Mouse (Mus musculus): ENCODE results near the gene Hist2h3b. TPM values are rescaled to one million over a fixed set of nuclear protein-coding genes. Genes with fewer than 3 reads are reported as not detected.
"Not testable (repeated sequence)": the region's sequence is repeated elsewhere in the genome, so short reads cannot be mapped to it uniquely, and the experiment has no call there.

The Hist2h3b gene
- total RNA-seq, 2 experiments from 2014 or later: 125 to 254 TPM

- intact Hi-C loops (cut with DNase I): loop anchor here (2.0 kb wide), 1 partner anchor 15 kb away; no protein-coding TSS in a partner anchor
- DNase-seq: no peak
Measured at GRCm38 (mm10) chr3:96237904-96238511, 30.4 kb upstream of the Hist2h3b start.

DNA sequence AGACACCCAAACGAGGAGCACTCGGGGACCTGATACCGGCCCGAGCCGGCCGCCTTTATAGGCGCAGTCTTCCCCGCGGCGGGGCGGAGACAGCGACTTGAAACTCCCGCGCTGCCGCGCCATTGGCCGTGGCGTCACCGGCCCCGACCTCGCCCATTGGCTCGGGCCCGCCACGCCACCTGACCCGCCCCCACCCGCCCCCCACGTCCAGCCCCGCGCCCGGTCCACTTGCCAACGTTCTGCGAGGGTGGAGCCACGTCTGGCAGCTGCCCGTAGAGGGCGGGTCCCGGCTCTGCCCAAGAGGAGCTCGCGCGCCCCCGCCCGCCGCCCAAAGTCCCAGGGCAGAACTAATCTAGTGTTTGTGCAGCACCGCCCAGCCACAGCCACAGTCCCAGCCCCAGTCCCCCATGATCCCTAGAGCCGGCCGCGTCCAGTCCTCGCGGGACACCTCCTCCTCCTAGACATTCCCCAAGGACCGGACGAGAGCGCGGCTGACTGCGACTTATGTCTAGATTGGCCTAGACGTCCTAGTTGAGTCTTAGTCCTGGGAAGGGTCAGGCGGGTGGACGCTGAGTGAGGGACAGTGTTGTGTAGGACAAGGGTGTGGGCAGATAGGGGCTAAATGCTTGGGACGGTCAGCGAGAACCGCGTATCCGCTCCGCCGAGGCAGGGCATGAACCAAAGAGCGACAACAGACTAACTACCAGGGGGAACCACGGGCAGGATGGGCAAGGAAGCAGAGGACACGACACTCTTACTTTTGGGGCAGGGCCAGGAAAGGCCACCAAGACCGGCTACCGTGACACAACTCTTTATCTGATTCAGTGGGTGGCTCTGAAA, 29.3 kb upstream of the Hist2h3b start, which contains the start of gene Hist2h3c2:
Hist2h3c2 (minus strand) TSS at position 174 of the 840 bp plus-strand sequence.
- peak; percentile 42 to 44 for DNase-seq
- intact Hi-C loops (cut with DNase I): not testable (repeated sequence)

DNA sequence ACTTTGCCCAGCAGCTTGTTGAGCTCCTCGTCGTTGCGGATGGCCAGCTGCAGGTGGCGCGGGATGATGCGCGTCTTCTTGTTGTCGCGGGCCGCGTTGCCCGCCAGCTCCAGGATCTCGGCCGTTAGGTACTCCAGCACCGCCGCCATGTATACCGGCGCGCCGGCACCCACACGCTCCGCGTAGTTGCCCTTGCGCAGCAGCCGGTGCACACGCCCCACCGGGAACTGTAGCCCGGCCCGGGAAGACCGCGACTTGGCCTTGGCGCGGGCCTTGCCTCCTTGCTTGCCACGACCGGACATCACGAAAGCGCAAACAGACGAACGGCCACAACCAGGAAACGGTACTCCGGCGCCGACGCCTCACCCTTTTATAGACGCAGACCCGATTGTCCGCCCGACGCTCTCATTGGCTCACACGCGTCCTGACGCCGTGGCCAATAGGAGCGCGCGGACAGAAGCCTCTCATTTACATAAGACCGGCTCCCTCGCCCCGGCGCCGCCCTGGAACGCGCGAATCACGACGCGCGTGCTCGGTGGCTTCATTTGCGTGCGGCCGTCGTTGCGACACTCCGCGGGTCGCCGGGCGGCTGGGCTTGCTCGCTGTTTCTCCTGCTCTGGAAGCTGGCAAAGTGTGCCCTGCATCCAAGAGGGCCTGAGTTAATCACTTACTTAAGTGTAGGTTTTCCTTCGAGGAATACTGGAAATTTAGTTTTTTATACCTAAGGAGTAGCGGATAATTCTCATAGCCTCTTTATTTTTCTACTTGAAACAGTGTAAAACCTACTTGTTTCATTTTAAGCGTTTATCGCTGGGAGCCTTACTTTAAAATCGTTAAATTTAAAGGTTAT, 28.3 kb upstream of the Hist2h3b start, which contains the start of gene Hist2h2aa2:
Hist2h2aa2 (minus strand) TSS at position 328 of the 850 bp plus-strand sequence.
- intact Hi-C loops (cut with DNase I): not testable (repeated sequence)
- peak; percentile 92 to 95 for DNase-seq

- DNase-seq: no peak
- intact Hi-C loops (cut with DNase I): no loop called here
Measured at GRCm38 (mm10) chr3:96240799-96241197, 27.7 kb upstream of the Hist2h3b start.

- intact Hi-C loops (cut with DNase I): no loop called here
- DNase-seq: no peak
Measured at GRCm38 (mm10) chr3:96243921-96244572, 24.4 kb upstream of the Hist2h3b start.

- intact Hi-C loops (cut with DNase I): not testable (repeated sequence)
- peak; percentile 83 to 85 for DNase-seq
Measured at GRCm38 (mm10) chr3:96245003-96245886, 23.2 kb upstream of the Hist2h3b start, which contains the start of gene Hist2h2aa1. Gene Hist2h2aa1 (plus strand): TSS chr3:96245497.

DNA sequence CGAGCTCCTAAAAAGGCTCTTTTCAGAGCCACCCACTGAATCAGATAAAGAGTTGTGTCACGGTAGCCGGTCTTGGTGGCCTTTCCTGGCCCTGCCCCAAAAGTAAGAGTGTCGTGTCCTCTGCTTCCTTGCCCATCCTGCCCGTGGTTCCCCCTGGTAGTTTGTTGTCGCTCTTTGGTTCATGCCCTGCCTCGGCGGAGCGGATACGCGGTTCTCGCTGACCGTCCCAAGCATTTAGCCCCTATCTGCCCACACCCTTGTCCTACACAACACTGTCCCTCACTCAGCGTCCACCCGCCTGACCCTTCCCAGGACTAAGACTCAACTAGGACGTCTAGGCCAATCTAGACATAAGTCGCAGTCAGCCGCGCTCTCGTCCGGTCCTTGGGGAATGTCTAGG, 22.4 kb upstream of the Hist2h3b start:
- not testable (repeated sequence) for DNase-seq
- intact Hi-C loops (cut with DNase I): loop anchor here (2.0 kb wide), 1 partner anchor 17 kb away; the partner anchor contains the start of gene Hist2h4

GRCm38 (mm10) chr3:96246427-96246856, 22.0 kb upstream of the Hist2h3b start, which contains the start of gene Hist2h3c1:
Gene Hist2h3c1 (plus strand): TSS chr3:96246685.
- DNase-seq: not testable (repeated sequence)
- intact Hi-C loops (cut with DNase I): loop anchor here (2.0 kb wide), 1 partner anchor 16 kb away; the partner anchor contains the start of gene Hist2h4

DNA sequence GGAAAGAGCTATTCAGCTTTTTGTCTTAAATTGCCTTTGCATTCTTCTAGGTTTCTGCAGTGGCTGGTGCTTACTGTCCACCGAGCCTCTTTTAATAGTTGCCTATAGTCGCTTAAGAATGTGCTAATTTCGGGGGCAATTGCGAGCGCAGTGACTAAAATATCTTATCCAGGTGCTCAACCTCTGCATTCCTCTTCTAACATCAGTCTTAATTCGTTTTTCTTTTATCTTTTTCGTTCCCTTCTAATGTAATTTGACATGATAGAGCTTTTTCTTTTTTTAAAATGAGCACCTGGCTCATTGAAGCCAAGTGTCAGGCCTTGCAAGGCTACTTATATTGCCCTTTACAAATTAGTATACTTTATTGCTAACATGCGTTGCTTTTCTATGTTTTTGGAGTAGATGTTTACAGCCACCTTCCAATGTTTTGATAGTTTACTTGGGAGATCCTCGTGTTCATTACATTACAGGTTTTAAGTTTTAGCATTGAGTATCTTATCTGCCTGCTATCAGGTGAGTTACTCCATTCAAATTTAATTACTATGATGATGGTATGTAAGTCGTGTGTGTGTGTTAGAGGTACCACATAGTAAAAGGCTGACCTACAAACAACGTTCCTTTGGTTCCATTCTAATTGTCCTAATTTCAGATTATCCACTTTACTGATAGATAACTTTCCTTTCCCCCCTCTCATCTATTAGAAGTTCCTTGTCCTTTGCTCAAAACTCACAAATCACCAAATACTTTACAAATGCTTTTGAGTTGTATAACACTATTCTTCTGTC, 20.9 kb upstream of the Hist2h3b start:
- DNase-seq: no peak
- intact Hi-C loops (cut with DNase I): loop anchor here (2.0 kb wide), 1 partner anchor 15 kb away; the partner anchor contains the start of gene Hist2h4

- no peak for DNase-seq
- intact Hi-C loops (cut with DNase I): no loop called here
Measured at GRCm38 (mm10) chr3:96248141-96249033, 20.1 kb upstream of the Hist2h3b start.

DNA sequence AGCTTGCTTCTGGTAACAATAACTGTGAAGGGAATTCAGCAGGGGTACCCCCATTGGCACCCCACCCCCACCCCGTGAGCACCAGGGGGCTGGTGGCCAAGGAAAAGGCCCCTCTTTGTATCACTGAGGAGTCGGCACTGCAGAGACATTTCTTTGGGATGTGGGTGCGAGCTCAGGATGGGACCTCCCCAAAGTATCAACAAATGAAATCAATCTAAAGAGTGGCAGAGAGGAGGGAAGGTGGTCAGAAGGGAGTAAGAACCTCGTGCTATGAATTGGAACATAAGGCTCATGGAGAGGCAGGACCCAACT, 19.5 kb upstream of the Hist2h3b start:
- intact Hi-C loops (cut with DNase I): no loop called here
- no peak for DNase-seq

- DNase-seq: no peak
Measured at GRCm38 (mm10) chr3:96250890-96251289, 17.6 kb upstream of the Hist2h3b start.

DNA sequence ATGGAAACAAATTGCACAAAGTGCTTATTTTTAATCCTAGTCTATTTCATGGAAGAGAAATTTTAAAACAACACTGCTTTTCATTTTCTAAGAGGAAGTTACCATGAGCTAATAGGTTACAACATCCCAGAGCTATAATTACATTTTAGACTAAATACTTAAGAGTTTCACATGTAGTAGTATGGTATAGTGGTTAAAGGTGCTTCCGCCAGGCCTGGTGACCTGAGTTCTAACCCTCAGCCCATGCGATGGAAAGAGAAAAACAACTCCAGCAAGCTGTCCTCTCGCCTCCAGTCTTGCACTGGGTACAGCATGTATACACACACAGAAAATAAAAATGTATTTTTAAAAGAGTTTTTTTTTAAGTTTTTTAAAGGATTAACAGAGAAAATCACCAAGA, 16.7 kb upstream of the Hist2h3b start:
- DNase-seq: no peak
- intact Hi-C loops (cut with DNase I): loop anchor here (10.0 kb wide), 1 partner anchor 47 kb away; no protein-coding TSS in a partner anchor

More at GRCm38 (mm10) chr3:96250890-96251289, 17.6 kb upstream of the Hist2h3b start:
- intact Hi-C loops (cut with DNase I): loop anchor here (10.0 kb wide), 1 partner anchor 46 kb away; no protein-coding TSS in a partner anchor

DNA sequence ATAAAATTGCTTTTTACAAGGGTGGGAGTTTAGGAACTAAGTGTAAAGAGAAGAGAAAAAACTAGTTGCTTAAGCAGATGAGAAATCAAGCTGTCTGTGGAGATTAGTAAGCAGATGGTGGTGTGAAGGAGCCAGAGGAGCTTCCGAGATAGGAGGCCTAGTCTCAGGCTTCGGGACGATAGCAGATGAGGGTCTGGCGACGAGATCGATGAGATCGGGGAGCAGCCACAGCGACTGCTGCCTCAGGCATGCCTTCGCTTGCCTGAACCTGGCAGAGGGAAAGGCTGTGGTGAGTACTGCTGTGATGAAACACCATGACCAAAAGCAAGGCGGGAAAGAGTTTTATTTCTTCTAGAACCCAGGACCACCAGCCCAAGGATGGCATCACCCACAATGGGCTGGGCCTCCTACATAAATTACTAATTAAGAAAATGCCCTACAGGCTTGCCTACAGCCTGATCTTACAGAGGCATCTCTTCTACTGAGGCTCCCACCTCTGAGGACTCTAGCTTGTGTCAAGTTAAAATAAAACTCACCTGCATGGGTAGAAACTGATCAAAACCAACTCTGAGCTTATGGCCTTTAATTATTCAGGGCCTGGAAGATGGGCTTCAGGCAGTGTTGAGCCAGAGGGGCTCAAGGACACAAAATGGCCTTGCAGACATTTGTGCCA, 13.6 kb upstream of the Hist2h3b start:
- intact Hi-C loops (cut with DNase I): loop anchor here (10.0 kb wide), 1 partner anchor 50 kb away; no protein-coding TSS in a partner anchor
- DNase-seq: no peak

- intact Hi-C loops (cut with DNase I): loop anchor here (10.0 kb wide), 1 partner anchor 51 kb away; no protein-coding TSS in a partner anchor
- DNase-seq: no peak
Measured at GRCm38 (mm10) chr3:96255926-96256593, 12.4 kb upstream of the Hist2h3b start.

Measured in heart, postnatal 14 days (tissue).